Mouse (Mus musculus) ES-Bruce4 (cell line): Measurements from ENCODE around the gene Tspan11.

Experiments used
- CTCF ChIP-seq: IDR thresholded peaks from one replicate; pipeline ENCODE4 v1.8.1; 2011; ENCODE audit warnings: low read depth, low read length
- EP300 ChIP-seq: IDR thresholded peaks from 2 replicates; pipeline ENCODE4 v1.6.1; 2011; ENCODE audit warnings: low read depth, low read length; ENCODE audit not compliant: insufficient read depth

- TF ChIP-seq EP300, result no peak
- TF ChIP-seq CTCF, result no peak
Observed at GRCm38 (mm10) chr6:127948656-127949055, 61.3 kb downstream of the Tspan11 start.
